Mouse (Mus musculus): ENCODE results near the gene Gtf2h3. TPM values are rescaled to one million over a fixed set of nuclear protein-coding genes. Genes with fewer than 3 reads are reported as not detected.
"Not testable (repeated sequence)": the region's sequence is repeated elsewhere in the genome, so short reads cannot be mapped to it uniquely, and the experiment has no call there.

Gtf2h3 gene
- total RNA-seq, 2 experiments from 2014 or later = 21.5 to 27.1 TPM

DNA sequence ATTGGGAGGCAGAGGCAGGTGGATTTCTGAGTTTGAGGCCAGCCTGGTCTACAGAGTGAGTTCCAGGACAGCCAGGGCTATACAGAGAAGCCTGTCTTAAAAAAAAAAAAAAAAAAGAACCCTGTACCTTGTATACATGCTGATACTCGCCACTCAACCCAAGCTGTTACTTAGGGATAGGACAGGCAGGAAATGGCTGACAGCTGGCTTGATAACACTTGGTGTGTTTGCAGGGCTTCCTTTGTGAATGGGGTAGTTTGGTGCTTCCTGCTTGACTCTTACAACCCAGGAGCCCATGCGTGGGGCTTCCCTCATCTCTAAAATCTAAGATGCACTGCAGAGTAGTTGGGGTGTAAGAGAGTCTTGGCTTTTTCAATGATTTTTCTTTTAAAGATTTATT lies 54.5 kb downstream of the Gtf2h3 start:
- ATAC-seq (replicated peaks; ENCODE audit: poor library complexity, severe bottlenecking) = no peak

DNA sequence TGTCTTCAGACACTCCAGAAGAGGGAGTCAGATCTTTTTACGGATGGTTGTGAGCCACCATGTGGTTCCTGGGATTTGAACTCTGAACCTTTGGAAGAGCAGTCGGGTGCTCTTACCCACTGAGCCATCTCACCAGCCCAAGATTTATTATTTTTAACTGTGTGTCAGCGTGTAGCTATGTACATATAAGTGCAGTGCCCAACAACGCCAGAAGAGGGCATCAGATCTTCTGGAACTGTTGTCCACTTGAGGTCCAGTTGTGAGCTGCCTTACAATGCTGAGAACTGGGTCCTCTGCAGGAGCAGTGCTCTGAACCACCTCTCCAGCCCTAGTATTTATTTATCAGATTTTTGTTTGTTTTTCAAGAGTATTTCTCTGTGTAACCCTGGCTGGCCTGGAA lies 56.1 kb downstream of the Gtf2h3 start:
- ATAC-seq (replicated peaks; ENCODE audit: poor library complexity, severe bottlenecking) = not testable (repeated sequence)

DNA sequence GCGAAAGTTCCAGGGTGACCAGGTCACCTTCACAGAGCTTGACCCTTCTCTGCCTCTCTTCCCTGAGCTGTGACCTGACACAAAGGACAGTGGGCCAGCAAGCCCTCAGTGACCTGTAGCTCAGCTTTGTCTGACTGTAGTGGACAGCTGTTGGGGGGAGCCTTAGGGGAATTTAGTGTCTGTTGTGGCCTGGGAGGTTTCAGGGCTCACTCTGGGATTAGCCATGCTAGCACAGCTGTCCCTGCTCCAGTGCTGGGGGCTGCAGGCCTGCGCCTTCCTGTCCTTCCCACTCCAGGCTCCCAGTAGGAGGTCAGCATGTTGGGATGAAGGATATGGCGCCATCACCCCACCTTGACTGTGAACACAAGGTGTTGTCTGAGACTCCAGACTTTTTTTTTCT lies 57.2 kb downstream of the Gtf2h3 start:
- ATAC-seq (replicated peaks; ENCODE audit: poor library complexity, severe bottlenecking) = no peak

DNA sequence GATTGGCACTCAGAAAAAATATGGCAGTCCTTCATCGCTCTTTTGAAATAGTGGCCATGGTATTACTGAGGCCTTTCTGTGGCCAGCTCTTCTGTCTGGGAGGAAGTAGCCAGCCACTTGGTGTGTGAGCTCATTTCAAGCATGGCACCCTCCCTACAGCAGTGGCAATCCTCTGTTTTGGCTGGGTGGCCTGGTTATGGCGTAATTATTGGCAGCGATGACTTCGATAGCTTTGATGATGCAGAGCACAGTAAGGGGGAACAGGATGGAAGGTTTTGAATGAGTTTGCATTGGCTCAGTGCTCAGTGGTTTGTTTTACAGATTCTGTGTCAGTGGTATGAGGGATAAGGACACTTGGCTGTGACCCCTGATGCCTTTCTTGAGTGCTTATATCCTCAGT lies 57.8 kb downstream of the Gtf2h3 start:
- ATAC-seq (replicated peaks; ENCODE audit: poor library complexity, severe bottlenecking) = no peak

DNA sequence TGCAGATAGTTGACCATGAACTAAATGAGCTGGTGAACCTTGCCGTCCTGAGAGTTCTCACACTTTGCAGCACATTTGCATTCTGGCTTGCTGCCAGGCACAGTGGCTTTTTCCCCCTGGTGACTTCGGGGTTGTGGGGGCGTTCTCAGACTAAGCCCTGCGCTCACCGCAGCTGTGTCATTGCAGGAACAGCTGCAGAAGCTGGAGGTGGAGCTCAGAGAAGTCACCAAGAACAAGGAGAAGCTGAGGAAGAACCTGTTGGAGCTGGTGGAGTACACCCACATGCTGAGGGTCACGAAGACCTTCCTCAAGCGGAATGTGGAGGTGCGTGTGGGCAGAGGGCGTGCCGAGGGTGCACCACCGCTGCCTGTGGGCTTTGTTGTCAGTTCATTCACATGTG lies 58.4 kb downstream of the Gtf2h3 start:
- ATAC-seq (replicated peaks; ENCODE audit: poor library complexity, severe bottlenecking) = 0 out of 2 replicates have a peak, but pooled peaks have one; percentile 27

DNA sequence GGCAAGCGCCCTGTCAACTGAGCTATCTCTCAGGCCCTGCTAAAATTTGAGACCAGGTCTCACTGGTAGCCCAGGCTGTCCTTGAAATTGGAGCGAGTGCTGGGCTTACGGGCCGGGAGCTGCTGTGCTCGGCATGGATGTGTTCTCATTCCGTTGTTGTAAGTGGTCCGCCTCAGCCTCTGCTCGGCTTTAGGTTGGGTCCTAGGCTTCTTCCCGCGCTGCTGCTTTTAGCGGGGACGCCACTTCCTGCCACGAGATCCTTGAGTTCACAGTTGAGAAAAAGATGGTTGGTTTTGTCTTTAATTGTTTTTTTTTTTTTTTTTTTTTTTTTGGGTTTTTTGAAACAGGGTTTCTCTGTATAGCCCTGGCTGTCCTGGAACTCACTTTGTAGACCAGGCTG lies 58.9 kb downstream of the Gtf2h3 start:
- ATAC-seq (replicated peaks; ENCODE audit: poor library complexity, severe bottlenecking) = no peak

Other genes starting within 250 kb of the Gtf2h3 start
- gene Cdk2ap1, start 216.1 kb upstream of the Gtf2h3 start, total RNA-seq (2014; fragmentation: Nextera tagmentation) = 268 and 302 TPM in 2 replicates
- 157 and 185 TPM in 2 replicates for gene Cdk2ap1, start 216.1 kb upstream of the Gtf2h3 start, total RNA-seq (2017)
- gene Sbno1, start 153.1 kb upstream of the Gtf2h3 start, total RNA-seq (2014; fragmentation: Nextera tagmentation) = 130 and 135 TPM in 2 replicates
- gene Sbno1, start 153.1 kb upstream of the Gtf2h3 start, total RNA-seq (2017) = 167 and 174 TPM in 2 replicates
- gene Kmt5a, start 139.2 kb upstream of the Gtf2h3 start, total RNA-seq (2014; fragmentation: Nextera tagmentation) = 210 and 216 TPM in 2 replicates
- gene Kmt5a, start 139.2 kb upstream of the Gtf2h3 start, total RNA-seq (2017) = 112 and 163 TPM in 2 replicates
- 51.9 and 68.3 TPM in 2 replicates for gene Rilpl2, start 100.8 kb upstream of the Gtf2h3 start, total RNA-seq (2014; fragmentation: Nextera tagmentation)
- gene Rilpl2, start 100.8 kb upstream of the Gtf2h3 start, total RNA-seq (2017) = 40.5 and 61.8 TPM in 2 replicates
- gene Snrnp35, start 96.0 kb upstream of the Gtf2h3 start, total RNA-seq (2014; fragmentation: Nextera tagmentation) = 9.1 and 12.3 TPM in 2 replicates
- gene Snrnp35, start 96.0 kb upstream of the Gtf2h3 start, total RNA-seq (2017) = 11.8 and 11.9 TPM in 2 replicates
- 1.3 TPM in 1 of 2 replicates, not detected in the other for gene Rilpl1, start 47.7 kb upstream of the Gtf2h3 start, total RNA-seq (2014; fragmentation: Nextera tagmentation)
- gene Rilpl1, start 47.7 kb upstream of the Gtf2h3 start, total RNA-seq (2017) = not detected in 2 replicates
- gene Tmed2, start 38.4 kb upstream of the Gtf2h3 start, total RNA-seq (2014; fragmentation: Nextera tagmentation) = 512 and 560 TPM in 2 replicates
- 584 and 1,053 TPM in 2 replicates for gene Tmed2, start 38.4 kb upstream of the Gtf2h3 start, total RNA-seq (2017)
- 14.5 and 19.8 TPM in 2 replicates for gene Ddx55, start 26.3 kb upstream of the Gtf2h3 start, total RNA-seq (2014; fragmentation: Nextera tagmentation)
- gene Ddx55, start 26.3 kb upstream of the Gtf2h3 start, total RNA-seq (2017) = 8.4 and 10.6 TPM in 2 replicates
- 49.6 and 52.0 TPM in 2 replicates for gene Eif2b1, start within 50 bp of the Gtf2h3 start, total RNA-seq (2014; fragmentation: Nextera tagmentation)
- 39.5 and 50.9 TPM in 2 replicates for gene Eif2b1, start within 50 bp of the Gtf2h3 start, total RNA-seq (2017)
- 17.2 and 22.7 TPM in 2 replicates for gene Atp6v0a2, start 49.4 kb downstream of the Gtf2h3 start, total RNA-seq (2014; fragmentation: Nextera tagmentation)
- gene Atp6v0a2, start 49.4 kb downstream of the Gtf2h3 start, total RNA-seq (2017) = 14.2 and 16.0 TPM in 2 replicates
- gene Dnah10, start 145.9 kb downstream of the Gtf2h3 start, total RNA-seq (2014; fragmentation: Nextera tagmentation) = not detected in 2 replicates
- not detected in 2 replicates for gene Dnah10, start 145.9 kb downstream of the Gtf2h3 start, total RNA-seq (2017)